Mouse (Mus musculus) E14TG2a.4 (cell line): ENCODE results near the gene Esyt2.

Experiments used
- CTCF ChIP-seq: conservative IDR thresholded peaks from 2 replicates; pipeline ENCODE4 v1.5.1; 2014; ENCODE audit warnings: low read length
- NANOG ChIP-seq: IDR thresholded peaks from 2 replicates; pipeline ENCODE4 v1.6.1; 2014; ENCODE audit warnings: borderline replicate concordance, low read length, mixed read lengths
- POU5F1 ChIP-seq: IDR thresholded peaks from 2 replicates; pipeline ENCODE4 v1.6.1; 2014; ENCODE audit warnings: low read length, borderline replicate concordance

GRCm38 (mm10) chr12:116436125-116436524 lies 155.1 kb downstream of the Esyt2 start:
- TF ChIP-seq CTCF (no peak), POU5F1 (no peak), NANOG (no peak)
